Mouse (Mus musculus) heart, embryonic 10.5 days (tissue): ENCODE results near the gene Lgals2. TPM values are rescaled to one million over a fixed set of nuclear protein-coding genes. Genes with fewer than 3 reads are reported as not detected.
"Not testable (repeated sequence)": the region's sequence is repeated elsewhere in the genome, so short reads cannot be mapped to it uniquely, and the experiment has no call there.

ENCODE experiments used
- DNase-seq: peaks from one replicate; pipeline ENCODE4 v3.0.0-alpha.2; 2017; ENCODE audit warnings: low spot score
- H3K27ac ChIP-seq: fragments of 300-500 bp; sonication (generic); 2 replicates; pipeline ENCODE4 v1.5.1; 2016; ENCODE audit warnings: mild to moderate bottlenecking
- H3K27me3 ChIP-seq: fragments of 300-500 bp; sonication (generic); 2 replicates; pipeline ENCODE4 v1.6.1; 2016; ENCODE audit warnings: mild to moderate bottlenecking; ENCODE audit not compliant: poor library complexity, insufficient read depth, severe bottlenecking
- H3K36me3 ChIP-seq: fragments of 300-500 bp; sonication (generic); 2 replicates; pipeline ENCODE4 v1.6.1; 2016; ENCODE audit warnings: mild to moderate bottlenecking, moderate library complexity
- H3K4me1 ChIP-seq: fragments of 300-500 bp; sonication (generic); 2 replicates; pipeline ENCODE4 v1.6.1; 2016; ENCODE audit warnings: mild to moderate bottlenecking
- H3K4me3 ChIP-seq: fragments of 300-500 bp; sonication (generic); 2 replicates; pipeline ENCODE4 v1.5.1; 2016; ENCODE audit warnings: mild to moderate bottlenecking, moderate library complexity
- H3K9me3 ChIP-seq: fragments of 300-500 bp; sonication (generic); 2 replicates; pipeline ENCODE4 v1.6.1; 2016; ENCODE audit warnings: mild to moderate bottlenecking, moderate library complexity
- WGBS: fragments of 180-500 bp; shearing (Covaris S2); methylation state at CpG from one replicate; pipeline ENCODE4 v1.1.7; 2016; 5-methylcytosine and 5-hydroxymethylcytosine counted together
- polyA plus RNA-seq: library from polyadenylated mRNA; unstranded; fragments of >200 nt; fragmentation: Nextera tagmentation; extraction: Ambion mirVana; gene quantifications from 2 replicates; pipeline ENCODE4 v1.2.1, GENCODE M21; 2016

Gene Lgals2
- polyA plus RNA-seq, 1 experiment from 2014 or later, result 2.2 TPM

DNA sequence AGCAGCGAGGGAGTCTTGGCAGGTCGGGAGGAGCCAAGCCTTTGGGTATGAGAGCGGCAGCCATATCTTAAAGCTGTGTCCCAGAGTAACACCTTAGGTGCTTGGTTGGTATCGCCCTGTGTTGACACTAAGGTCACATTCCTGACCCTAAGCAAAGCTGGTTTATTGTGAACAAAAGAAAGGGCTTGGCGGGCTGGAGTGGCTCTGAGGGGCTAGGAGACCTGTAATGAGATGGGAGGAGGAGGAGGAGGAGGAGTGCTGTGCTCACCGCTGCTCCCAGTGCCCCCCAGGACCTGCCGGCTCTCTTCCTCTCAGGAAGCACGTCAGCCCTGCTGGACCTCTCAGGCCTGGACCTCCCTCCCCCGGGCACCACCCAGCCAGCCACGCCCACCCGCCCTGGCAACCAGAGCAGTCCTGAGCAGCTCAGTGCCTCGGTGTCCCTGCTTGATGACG, 34.1 kb upstream of the Lgals2 start:
- peaks cover 60% of the 10 kb centered on the region for H3K4me1 ChIP-seq
- peak overlapping the region; percentile 16; the same call in 1 of the 2 replicates for H3K4me3 ChIP-seq
- DNase-seq, result no peak
- WGBS, result 35% methylated on average over 13 of the region's 13 CpGs
- peaks cover 93% of the 10 kb centered on the region for H3K36me3 ChIP-seq
- H3K9me3 ChIP-seq, result no peaks in the 10 kb centered on the region
- no peaks in the 10 kb centered on the region for H3K27me3 ChIP-seq
- H3K27ac ChIP-seq, result peak overlapping the region; percentile 73

DNA sequence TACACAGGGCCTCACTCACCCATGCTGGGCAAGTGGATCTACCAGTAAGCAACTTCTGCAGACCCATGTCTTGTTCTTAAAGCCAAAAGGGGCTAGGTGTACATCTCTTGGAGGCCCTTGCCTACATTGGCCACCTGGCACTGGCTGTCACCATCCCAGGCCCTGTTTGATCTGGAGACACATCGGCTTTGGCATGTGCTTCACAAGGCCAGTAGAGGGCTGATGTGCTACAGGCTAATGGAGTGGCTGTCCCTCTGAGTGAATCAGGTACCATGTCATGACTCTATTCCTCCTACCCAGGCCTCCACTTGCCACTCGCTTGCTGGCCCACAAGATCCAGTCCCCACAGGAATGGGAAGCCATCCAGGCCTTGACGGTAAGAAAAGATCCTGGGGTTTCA, 26.5 kb upstream of the Lgals2 start:
- Histone ChIP-seq H3K27me3 (no peaks in the 10 kb centered on the region), H3K4me1 (peaks cover 34% of the 10 kb centered on the region), H3K27ac (no peak overlapping the region), H3K4me3 (no peak overlapping the region), H3K9me3 (no peaks in the 10 kb centered on the region), H3K36me3 (peaks cover 72% of the 10 kb centered on the region)
- WGBS, result 83% methylated on average over 3 of the region's 3 CpGs
- DNase-seq, result no peak

DNA sequence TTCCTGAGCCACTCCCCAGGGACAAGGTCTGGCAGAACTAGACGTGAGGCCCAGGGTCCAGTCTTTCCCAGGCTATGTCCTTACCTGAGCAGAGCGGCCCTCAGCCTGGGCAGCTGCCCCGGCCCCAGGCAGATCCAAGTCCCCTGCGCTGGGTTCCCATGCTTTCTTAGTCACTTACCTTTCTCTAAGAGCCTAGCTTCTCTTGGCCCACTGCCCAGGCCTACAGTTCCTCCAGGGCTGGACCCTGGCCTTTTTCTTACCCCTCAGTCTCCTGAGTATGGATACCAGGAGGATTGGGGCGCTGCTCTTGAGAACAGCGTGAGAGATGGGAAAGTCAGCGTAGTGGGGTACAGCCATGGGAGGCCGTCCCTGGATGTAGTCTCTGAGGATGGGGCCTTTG, 25.1 kb upstream of the Lgals2 start:
- peaks cover 42% of the 10 kb centered on the region for H3K4me1 ChIP-seq
- H3K4me3 ChIP-seq, result no peak overlapping the region
- H3K9me3 ChIP-seq, result no peaks in the 10 kb centered on the region
- no peak for DNase-seq
- peaks cover 58% of the 10 kb centered on the region for H3K36me3 ChIP-seq
- 94% methylated on average over 8 of the region's 8 CpGs for WGBS
- no peaks in the 10 kb centered on the region for H3K27me3 ChIP-seq
- no peak overlapping the region for H3K27ac ChIP-seq

DNA sequence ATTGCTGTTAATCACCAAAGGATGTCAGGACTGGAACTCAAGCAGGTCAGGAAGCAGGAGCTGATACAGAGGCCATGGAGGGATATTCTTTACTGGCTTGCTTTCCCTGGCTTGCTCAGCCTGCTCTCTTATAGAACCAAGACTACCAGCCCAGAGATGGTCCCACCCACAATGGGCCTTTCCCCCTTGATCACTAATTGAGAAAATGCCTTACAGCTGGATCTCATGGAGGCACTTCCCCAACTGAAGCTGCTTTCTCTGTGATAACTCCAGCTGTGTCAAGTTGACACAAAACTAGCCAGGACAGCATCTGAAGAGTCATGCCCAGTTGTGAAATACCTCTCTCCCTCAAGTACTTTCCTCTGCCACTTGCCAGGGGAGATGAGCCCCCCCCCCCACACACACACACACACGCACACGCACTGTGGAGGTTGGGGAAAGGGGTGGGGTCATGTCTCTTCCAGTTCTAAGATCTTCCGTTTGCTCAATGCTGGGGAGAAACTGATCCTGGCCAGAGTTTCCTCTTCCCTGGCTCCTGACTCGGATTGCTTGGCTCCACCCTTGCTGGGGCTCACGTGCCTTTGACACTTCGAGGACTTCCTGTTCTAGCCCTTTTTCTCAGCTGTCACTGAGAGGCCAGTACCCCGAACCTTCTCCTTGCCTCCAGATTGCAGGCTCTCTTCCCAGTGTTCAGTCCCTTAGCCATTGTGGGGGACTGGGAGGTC, 23.6 kb upstream of the Lgals2 start:
- not testable (repeated sequence) for H3K9me3 ChIP-seq, H3K27me3 ChIP-seq, H3K4me3 ChIP-seq, DNase-seq
- Histone ChIP-seq H3K27ac (peak overlapping the region; percentile 44), H3K36me3 (peaks cover 45% of the 10 kb centered on the region), H3K4me1 (peaks cover 43% of the 10 kb centered on the region)
- WGBS, result 55% methylated on average over 7 of the region's 7 CpGs

DNA sequence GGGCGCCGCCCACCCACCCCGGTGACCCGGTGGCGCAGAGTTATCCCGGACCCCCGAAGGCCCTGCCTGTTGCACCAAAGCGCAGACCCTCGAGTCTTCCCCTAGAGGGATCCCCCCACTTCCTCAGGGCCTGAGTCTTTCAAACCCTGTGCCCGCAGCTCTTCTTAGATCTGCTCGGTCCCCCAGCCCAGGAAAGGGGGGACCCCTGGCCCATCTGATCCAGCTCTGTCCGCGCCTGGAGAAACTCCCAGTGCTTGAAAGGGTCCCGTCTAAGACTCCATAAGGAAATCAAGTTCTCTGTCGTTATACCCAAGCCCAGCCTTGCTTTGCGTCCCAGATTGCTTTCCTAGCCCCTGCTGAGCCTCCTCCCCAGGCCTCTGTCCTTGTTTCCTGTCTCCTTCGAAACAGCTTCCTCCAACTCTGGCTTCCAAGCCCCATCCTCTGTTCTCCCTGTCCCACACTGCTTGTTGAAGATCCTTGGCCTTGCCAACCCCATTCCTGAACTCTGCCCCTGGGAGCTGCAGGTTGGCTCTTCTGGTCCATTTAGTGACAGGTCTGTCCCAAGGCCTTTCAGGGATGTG, 22.6 kb upstream of the Lgals2 start:
- WGBS, result under 1% methylated on average over 17 of the region's 17 CpGs
- Histone ChIP-seq H3K27ac (peak overlapping the region; percentile 99), H3K27me3 (no peaks in the 10 kb centered on the region), H3K4me3 (peak overlapping the region; percentile 84), H3K4me1 (peaks cover 47% of the 10 kb centered on the region), H3K9me3 (no peaks in the 10 kb centered on the region), H3K36me3 (peaks cover 34% of the 10 kb centered on the region)
- DNase-seq, result no peak

DNA sequence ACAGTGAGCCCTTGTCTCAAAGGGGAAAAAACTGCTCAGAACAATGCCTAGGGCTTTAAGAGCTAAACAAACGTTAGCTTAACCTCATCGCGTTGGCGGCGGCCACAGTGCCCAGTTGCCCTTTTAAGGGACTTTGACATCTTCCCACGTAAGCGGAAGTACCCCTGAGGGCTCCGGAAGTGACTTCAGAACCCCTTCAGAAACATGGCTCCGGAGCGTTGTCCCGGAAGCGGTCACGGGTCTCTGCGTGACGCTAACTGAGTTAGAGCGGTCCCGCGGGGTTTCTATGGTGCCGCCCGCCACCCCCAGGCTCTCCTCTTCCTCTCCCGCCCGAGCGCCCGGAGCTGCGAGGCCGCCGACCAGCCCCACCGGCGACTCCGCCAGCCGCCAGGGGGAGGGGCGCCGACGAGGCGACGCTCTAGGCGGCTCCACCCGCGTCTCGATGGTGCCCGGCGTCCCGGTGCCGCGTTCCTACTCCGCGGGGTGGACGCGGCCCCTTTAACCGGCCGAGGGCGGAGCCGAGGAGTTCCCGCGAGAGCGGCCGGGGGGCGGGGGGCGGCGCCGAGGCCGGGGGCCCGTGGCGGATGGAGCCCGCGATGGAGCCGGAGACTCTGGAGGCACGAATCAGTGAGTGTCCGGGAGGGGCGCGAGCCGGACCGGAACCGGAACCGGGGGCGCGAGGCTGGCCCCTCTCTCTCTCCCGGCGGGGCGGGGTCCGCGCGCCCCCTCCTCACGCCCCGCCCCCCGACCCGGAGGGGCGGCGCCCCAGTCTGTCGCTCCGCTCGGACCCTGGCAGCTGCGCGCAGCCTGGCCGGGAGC, 21.9 kb upstream of the Lgals2 start, which contains the start of gene Gga1:
TSS of gene Gga1 (plus strand) at position 200 of the 819 bp plus-strand sequence.
- 1% methylated on average over 86 of the region's 95 CpGs for WGBS
- Histone ChIP-seq H3K9me3 (no peaks in the 10 kb centered on the region), H3K27ac (peak within 1 kb of the TSS; percentile 99), H3K36me3 (peaks cover 27% of the 10 kb centered on the region), H3K4me1 (peaks cover 47% of the 10 kb centered on the region), H3K27me3 (no peaks in the 10 kb centered on the region), H3K4me3 (peak within 1 kb of the TSS; percentile 84)
- peak; percentile 97 for DNase-seq

DNA sequence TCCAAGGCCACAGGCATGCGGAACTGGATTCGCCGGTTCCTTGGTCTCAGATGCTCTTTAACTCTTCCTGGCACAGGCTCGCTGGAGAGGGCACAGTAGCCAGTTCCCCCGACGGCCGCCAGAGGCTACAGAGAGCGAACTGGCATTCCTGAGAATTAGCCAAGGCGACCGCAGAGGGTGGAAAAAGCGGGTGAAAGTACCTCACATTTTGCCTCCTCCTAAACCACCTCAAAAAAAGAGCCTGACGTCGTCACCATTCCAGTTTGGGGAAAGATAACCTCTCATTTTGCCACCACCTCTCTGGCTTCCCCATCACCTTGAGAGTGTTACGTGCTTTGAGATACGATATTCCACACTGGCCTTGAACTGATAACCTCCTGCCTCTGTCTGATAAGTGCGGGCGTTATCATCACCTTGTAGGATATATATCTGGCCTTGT, 20.9 kb upstream of the Lgals2 start:
- Histone ChIP-seq H3K27ac (peak overlapping the region; percentile 99), H3K4me3 (peak overlapping the region; percentile 84), H3K9me3 (no peaks in the 10 kb centered on the region), H3K4me1 (peaks cover 44% of the 10 kb centered on the region), H3K36me3 (peaks cover 18% of the 10 kb centered on the region), H3K27me3 (no peaks in the 10 kb centered on the region)
- under 1% methylated on average over 17 of the region's 17 CpGs for WGBS
- DNase-seq, result peak; percentile 94

DNA sequence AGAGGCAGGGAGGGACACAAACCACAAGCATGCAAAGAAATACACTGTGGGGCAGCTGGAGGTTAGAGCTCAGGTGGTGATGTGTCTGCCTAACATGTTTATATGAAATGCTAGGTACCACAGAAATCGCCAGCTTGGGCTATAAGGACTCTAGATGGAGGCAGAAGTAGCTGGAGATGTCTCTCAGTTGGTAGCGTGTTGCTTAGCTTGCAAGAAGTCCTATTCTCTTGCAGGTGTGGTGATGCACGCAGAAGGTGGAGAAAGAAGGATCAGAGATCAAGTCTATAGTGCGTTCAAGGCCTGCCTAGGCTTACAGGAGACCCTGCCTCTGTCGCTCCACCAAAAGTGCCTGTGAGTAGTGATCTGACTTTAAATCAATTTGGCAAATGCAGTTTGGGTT, 20.2 kb upstream of the Lgals2 start:
- WGBS, result 71% methylated on average over 5 of the region's 5 CpGs
- H3K27me3 ChIP-seq, result no peaks in the 10 kb centered on the region
- H3K36me3 ChIP-seq, result peaks cover 11% of the 10 kb centered on the region
- no peak overlapping the region for H3K4me3 ChIP-seq
- H3K4me1 ChIP-seq, result peaks cover 39% of the 10 kb centered on the region
- H3K9me3 ChIP-seq, result no peaks in the 10 kb centered on the region
- DNase-seq, result no peak
- peak overlapping the region; percentile 99 for H3K27ac ChIP-seq

DNA sequence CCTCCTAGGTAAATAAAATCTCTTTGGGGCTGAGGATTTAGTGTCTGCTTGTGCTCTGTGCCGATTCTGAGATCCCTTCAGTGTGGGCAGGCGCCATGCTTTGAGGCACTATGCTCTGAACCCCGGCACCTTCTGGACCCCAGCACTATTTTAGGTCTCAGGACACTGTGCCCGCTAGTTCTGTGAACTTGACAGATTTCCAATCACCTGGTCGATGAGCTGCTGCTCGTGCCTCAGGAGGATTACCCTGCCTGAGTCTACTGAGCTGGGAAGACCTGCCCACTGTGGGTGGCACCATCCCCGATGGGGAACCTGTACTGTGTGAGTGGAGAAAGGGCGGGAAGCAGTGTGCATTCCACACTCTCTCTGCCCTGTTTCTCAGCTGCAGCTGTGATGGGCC, 19.7 kb upstream of the Lgals2 start:
- Histone ChIP-seq H3K4me1 (peaks cover 36% of the 10 kb centered on the region), H3K4me3 (no peak overlapping the region), H3K36me3 (peaks cover 5% of the 10 kb centered on the region), H3K27me3 (no peaks in the 10 kb centered on the region), H3K9me3 (no peaks in the 10 kb centered on the region), H3K27ac (peak overlapping the region; percentile 99; the same call in 1 of the 2 replicates)
- 75% methylated on average over 8 of the region's 8 CpGs for WGBS
- no peak for DNase-seq

DNA sequence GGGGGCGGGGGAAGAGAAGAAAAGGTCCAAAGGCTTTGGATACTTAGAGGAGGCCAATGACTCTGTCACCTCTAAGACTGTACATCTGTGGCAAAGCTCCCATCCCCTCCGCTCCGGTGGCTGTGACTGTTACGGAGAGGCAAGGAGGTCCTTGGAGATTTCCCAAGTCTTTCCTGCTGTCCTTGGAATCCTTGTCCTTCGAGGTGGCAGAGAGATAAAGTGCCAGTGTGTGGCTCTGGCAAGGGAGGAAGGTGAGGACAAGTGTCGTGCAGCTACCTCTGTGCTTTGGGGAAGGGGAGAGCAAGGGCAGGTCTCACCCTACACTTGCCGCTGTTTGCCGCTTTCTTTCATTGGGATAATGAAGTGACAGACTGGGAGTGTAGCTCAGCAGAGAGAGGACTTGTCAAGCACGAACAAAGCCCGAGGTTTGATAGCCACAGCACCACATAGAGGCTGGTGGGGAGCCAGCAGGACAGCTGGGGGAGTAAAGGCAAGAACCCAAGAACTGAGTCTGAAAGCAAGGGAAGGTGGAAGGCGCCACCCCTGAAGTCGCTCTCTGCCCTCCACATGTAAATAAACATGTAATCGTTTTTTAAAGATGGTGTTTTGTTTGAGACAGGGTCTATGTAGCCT, 18.6 kb upstream of the Lgals2 start:
- no peaks in the 10 kb centered on the region for H3K36me3 ChIP-seq
- H3K4me3 ChIP-seq, result no peak overlapping the region
- no peaks in the 10 kb centered on the region for H3K27me3 ChIP-seq
- 43% methylated on average over 13 of the region's 13 CpGs for WGBS
- peaks cover 27% of the 10 kb centered on the region for H3K4me1 ChIP-seq
- DNase-seq, result no peak
- no peak overlapping the region for H3K27ac ChIP-seq
- H3K9me3 ChIP-seq, result no peaks in the 10 kb centered on the region

DNA sequence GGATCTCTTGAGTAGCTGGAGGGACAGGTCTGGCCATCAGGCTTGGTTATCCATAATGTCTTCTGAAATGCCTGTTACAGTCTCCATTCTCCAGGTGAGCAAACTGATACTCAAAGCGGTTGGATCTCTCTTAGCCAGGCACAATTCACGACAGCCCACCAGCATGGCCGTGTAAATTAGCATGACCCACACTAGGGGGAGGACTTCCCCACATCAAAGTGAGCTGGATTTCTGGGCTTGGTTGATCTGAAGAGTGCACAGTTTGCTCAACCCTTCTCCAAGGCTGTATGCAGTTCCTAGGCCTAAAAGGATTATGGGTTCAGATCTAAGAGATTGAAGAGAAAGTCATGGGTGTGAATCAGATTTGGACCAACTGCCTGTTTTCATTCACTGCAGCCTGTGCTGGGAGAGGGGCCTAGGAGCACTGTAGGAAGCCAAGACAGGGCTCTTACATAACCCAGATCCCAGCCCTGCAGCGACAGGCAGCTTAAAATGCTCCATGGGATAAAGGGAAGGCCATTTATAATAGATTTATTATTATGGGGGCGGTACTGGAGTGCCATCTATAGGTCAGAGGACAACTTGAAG, 16.8 kb upstream of the Lgals2 start:
- no peak overlapping the region for H3K4me3 ChIP-seq
- no peaks in the 10 kb centered on the region for H3K27me3 ChIP-seq
- 52% methylated on average over 5 of the region's 5 CpGs for whole genome bisulfite sequencing
- no peak overlapping the region for H3K27ac ChIP-seq
- no peaks in the 10 kb centered on the region for H3K9me3 ChIP-seq
- no peak for DNase-seq
- H3K36me3 ChIP-seq, result no peaks in the 10 kb centered on the region
- H3K4me1 ChIP-seq, result peaks cover 23% of the 10 kb centered on the region

DNA sequence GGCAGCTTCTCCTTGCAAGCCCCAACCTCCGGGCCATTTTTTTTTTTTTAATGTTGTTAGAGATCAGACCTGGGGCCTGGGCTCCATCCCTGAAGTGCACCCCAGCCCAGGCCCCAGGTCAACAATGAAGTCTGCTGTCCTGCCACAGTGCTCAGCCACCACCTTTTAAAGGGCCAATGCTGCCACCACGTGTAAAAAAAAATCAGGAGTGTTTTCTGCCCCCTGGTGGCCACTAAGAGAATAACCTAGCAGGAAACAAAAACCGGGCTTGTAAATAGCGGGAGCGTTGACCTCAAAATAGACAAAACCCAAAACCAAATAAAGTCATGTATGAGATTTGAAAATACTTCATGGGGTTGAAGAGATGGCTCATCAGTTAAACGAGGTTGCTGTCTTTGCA, 14.4 kb upstream of the Lgals2 start:
- peaks cover 15% of the 10 kb centered on the region for H3K4me1 ChIP-seq
- H3K9me3 ChIP-seq, result no peaks in the 10 kb centered on the region
- H3K27ac ChIP-seq, result no peak overlapping the region
- WGBS, result 25% methylated on average over 6 of the region's 6 CpGs
- no peak overlapping the region for H3K4me3 ChIP-seq
- H3K36me3 ChIP-seq, result no peaks in the 10 kb centered on the region
- H3K27me3 ChIP-seq, result no peaks in the 10 kb centered on the region
- no peak for DNase-seq
